Mouse (Mus musculus): ENCODE data around the gene Hist1h2af.

DNA sequence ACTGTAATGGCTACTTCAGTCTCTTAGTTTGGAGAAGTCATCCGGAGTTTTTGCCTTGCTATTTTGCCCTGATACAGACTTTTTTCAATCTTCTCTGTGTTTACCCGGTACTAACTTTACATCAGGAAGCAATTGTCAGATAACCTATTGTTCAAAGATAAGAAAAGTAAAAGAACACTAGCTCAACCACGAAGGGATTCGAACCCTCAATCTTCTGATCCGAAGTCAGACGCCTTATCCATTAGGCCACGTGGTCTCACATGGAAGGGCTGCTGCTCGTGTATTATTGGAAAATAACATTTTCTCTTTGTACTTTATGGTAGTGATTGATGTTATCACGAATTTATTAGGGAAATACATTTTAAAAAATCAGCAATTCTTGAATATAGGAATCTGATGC is 29.9 kb upstream of the Hist1h2af start:
- TF ChIP-seq POLR2A (IDR thresholded peaks at IDR 0.05; ENCODE audit: borderline replicate concordance, insufficient read depth, low read length) (no peak), CTCF (IDR thresholded peaks at IDR 0.05; ENCODE audit: borderline replicate concordance, insufficient read depth, low read depth, low read length) (no peak)

All from cerebellum, adult 2 months (tissue).